Mouse (Mus musculus): ENCODE results near the gene Abca5.
"Not testable (repeated sequence)": the region's sequence is repeated elsewhere in the genome, so short reads cannot be mapped to it uniquely, and the experiment has no call there.

Abca5 gene

GRCm38 (mm10) chr11:110337289-110338245, at the start of gene Abca5:
Gene Abca5, minus strand, starts transcription at chr11:110337716.
- peak; percentile 97 to 98 for DNase-seq

DNA sequence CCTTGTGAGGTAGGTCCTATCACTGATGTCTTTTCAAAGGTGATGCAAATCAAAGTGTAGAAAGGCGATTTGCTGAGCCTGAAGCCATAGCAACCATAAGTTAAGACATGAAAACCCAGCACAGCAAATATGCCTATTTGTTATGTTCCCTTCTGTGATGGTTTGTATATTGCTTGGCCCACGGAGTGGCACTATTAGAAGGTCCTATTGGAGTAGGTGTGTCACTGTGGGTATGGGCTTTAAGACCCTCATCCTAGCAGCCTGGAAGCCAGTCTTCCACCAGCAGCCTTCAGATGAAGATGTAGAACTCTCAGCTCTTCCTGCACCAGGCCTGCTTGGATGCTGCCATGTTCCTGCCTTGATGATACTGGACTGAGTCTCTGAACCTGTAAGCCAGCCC, 48.0 kb upstream of the Abca5 start:
- no peak for DNase-seq

GRCm38 (mm10) chr11:110380310-110380668, 42.8 kb upstream of the Abca5 start:
- DNase-seq, result no peak

DNA sequence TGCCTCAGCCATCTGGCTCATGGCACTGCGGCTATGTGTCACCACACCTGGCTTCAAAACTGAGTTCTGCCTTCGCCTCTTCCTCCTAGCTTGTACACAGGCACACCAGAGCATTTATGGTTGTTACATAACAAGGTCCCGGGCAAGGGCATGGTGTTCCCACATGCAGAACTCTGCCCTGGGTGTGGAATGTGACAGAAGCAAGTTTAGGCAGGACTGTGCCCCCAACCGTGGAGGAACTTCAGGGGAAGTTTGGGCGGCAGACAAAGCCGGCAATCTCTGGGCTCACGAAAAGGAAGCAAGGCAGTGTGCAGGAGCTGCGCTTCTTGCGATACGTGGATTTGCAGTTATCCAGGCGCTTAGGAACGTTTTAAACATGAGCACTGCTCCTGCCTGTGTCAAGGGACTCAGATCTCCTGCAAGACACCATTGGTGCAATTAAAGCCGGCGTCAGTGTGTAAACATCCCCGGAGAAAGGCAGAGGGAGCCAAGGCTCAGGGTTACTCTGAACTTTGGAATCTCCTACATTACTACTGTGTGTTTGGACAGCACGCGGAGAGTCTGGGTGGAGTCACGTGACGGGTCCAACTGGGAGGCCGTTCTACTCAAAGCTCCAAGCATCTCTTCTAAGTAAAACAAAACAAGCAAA, 42.3 kb upstream of the Abca5 start:
- DNase-seq, result peak; percentile 38 to 44

GRCm38 (mm10) chr11:110374036-110374435, 36.5 kb upstream of the Abca5 start:
- DNase-seq, result no peak

DNA sequence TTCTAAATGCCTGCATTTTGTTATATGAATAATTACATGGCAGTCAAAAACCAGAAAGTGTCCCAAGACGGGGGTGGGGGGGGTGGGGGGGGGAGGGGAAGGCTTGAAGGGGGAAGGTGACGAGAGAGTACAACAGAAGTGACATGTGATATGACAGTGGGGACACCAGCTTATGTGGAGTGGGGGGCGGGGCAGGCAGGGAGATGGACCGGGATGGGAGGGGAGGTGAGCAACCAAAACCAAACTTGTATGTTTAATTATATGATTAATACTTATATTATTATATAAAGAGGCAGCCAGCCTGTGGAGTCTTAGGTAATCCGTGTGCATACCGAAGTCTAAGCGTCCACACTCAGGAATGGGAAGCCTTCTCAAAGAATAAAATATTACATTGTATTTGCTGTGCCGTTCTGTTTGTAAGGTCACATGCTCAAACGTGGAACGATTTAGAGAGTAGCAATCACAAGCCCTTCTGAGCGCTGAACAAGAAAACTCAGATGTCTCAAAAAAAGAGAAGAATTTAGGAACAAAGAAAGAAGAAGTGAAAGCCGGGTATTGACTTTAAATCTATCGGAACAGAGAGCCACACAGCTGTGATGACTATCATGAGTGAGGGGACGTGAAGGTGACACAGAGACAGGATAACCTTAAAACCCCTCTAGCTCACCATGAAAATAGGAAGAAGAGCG, 34.9 kb upstream of the Abca5 start:
- no peak for DNase-seq

- no peak for DNase-seq
Measured at GRCm38 (mm10) chr11:110371827-110372226, 34.3 kb upstream of the Abca5 start.

- DNase-seq, result no peak
Measured at GRCm38 (mm10) chr11:110369312-110370019, 31.9 kb upstream of the Abca5 start.

DNA sequence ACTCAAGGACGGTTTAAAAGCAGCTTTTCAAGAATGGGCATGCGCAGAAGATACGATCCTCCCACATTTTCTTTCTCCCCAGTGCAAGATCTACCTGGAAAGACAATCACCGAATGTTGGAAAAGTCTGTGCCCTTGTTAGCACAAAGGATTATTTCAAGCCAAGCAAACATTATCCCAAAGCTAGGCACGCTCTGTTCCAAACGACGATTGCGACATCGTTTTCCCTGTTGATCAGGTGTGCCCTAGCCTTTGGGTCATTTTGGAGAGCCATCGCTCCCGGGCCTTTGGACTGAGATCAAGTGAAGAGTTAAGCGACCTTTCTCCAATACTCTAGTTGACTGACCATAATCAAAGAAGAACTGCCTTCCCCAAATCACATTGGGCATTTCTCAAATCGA, 30.1 kb upstream of the Abca5 start:
- no peak for DNase-seq

GRCm38 (mm10) chr11:110366902-110367301, 29.4 kb upstream of the Abca5 start:
- DNase-seq, result no peak

DNA sequence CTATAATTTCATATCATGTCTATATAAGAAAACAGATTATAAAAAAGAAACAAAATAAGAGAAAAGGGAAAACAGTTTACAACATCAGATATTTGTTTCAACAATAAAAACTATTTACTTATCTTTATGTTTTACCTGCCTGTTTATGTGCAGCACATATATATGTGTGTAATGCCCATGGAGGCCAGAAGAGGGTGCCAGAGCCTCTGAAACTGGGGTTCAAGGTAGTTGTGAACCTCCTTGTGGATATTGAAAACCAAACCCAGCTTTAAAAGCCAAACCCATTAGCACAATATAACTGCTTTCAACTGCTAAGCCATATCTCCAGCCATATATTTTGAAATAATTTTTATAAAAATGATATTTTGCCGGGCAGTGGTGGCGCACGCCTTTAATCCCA, 27.5 kb upstream of the Abca5 start:
- peak; percentile 49 to 76 for DNase-seq

DNA sequence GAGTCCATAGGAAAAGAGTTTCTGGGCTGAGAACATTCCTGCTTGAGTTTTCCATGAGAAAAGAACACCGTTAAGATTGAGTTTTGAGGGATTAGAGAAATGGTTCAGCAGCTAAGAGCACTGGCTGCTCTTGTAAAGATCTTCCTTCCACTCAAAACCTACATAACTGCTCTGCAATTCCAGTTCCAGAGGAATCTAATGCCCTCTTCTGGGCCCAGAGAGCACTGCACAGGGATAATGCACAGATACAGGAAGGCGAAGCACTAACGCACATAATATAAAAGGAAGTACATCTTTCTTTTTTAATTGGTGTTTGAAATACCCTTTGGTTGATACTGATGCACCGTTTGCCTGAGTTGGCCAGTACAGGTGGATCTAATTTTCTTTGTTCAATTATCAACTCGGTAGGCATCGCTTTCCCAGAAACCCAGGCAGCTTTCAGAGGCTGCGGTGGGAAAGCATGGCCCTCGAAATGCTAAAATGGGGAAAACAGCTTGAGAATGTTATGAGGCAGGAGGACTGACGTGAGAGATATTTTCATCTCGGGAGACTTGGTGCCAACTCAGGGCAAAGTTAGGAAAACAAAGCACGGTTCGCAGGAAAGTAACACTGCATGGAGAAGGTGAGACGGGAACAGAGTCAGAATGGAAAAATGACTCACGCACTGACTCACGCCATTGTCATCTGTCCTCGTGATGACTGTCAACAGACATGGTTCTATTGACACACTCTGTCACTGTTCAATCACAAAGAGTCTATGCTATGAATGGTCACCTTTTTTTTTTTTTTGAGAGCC, 20.4 kb upstream of the Abca5 start:
- DNase-seq, result peak; percentile 52 to 67

- not testable (repeated sequence) for DNase-seq
Measured at GRCm38 (mm10) chr11:110355131-110355530, 17.6 kb upstream of the Abca5 start.

DNA sequence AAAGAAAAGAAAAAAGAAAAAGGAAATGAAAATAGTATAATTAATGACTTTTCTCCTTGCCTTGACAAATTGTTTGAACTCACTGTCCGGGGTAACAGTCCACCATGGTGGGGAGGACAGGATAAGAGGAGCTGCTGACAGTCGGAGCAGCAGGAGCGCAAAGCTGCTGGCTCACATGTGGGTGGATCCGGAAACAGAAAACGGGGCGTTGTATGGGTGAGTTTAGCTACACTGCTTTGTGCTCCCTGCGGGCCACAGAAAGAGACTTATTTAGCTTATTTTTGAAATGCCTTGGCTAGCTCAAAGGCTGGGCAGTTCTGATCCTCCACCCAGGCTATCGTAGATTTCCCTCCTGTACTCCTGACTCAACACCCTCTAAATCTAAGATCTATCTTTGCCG, 16.7 kb upstream of the Abca5 start:
- no peak for DNase-seq

- no peak for DNase-seq
Measured at GRCm38 (mm10) chr11:110348170-110348569, 10.7 kb upstream of the Abca5 start.

DNA sequence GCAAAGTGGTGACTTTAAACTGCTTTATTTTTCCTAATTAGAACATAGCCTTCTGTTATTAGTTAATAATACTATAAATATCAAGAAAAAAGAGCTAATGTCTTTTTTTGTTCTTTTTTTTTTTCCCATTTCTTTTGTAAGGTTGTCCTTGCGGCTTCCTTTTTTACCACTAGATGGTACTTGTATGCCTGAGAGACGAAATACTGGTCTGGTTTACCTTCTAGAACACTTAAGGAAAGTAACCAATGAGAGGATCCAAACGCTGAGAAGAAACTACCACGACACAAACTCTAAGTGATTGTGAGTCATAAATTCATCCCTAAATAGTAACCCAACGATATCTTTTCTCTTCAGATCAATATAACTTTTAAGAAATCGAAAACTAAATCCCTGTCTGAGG, 10.3 kb upstream of the Abca5 start:
- no peak for DNase-seq

DNA sequence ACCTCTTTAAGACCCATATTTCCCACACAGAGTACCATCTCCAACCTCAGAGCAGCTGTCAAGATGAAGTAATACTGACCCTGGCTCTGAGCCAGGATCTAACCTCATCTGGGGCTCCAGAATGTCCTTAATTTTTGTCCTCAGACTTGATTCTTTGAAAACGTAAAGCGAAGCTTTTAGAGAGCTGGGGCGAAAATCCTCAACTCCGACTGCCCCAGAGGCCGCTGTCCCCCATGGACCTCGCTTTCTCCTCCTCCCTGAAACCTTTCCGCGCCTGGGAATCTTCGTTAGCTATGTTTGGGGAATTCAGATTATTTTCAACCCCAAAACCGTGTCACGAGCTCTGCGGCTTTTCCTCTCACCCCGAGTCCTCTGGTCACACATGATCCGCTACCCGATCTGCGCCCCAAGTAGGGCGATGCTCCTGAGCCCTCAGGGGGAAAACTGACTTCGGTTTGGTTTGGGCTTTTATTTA, 665 bp downstream of the Abca5 start:
- peak in 1 of 2 experiments; percentile 44 for DNase-seq

DNA sequence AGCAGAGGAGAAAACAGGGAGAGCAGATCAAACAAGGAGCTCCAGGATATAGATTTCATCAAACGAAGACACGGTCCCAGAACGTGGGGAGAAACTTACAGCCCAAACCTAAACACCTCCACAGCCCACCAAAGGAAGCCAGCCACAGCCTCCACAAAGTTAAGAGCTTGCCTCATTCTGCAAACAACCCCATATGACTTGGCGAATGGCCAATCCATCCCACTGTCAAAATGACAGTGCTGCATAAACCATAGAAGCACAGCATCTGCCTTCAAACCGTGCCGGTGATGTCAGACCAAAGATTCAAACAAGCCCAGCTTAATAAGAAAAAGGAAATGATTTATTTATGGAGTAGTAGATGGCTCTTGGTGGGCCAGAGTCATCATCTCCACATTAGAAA, 7.4 kb downstream of the Abca5 start:
- DNase-seq, result peak; percentile 30 to 50

GRCm38 (mm10) chr11:110322266-110322665, 15.2 kb downstream of the Abca5 start:
- DNase-seq, result no peak

DNA sequence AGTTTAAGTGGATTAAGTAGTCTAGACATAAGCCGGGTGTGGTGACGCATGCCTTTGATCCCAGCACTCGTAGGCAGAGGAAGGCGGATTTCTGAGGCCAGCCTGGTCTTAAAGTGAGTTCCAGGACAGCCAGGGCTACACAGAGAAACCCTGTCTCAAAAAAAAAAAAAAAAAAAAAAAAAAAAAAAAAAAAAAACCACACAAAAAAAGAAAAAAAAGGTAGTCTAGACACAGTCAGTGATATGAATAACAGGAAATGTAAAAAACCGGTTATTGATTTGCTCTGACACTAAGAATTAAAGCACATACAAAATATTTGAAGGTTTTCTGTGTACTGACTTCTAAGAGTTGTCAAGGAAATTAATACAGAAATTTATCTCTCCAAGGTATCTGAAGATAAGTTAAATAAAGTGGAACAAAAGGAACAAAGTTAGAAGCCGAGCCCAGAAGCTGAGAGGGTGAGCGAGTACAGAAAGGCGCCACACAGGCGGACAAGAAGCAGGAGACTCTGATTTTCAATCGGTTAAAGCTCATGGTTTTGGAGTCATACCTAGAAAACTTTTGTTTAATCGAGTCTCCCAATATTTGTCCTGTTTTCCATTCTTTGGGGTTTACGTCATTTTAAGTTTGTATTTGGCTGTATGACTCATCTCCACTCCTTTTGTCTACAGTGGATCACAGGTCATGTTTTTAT, 30.9 kb downstream of the Abca5 start:
- no peak for DNase-seq

GRCm38 (mm10) chr11:110303411-110303810, 34.1 kb downstream of the Abca5 start:
- no peak for DNase-seq
